Mouse (Mus musculus): Measurements from ENCODE around the gene Cnp.

Cnp gene

DNA sequence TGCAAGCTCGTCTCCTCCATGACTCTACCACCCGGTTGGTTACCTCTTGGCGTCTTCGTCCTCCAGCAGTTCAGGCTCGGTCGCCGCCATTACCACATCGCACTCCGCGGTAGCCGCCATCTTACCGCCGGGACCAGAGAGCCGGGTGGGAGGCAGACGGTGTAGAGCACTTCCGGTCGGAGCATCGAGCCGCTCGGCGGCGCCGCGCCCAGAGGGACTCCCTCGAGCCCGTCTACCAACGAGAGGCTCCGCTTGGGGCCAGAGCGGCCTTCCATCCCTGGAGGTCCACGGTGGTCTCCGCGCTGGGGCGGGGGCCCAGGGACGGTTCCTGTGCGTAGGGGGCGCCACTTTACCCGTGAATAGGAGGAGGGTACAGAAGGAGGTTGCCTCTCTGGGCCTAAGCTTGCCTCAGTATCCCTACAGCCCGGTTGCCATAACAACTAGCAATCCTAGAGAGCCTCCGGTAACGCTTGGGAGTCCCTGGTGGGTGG is 44.8 kb downstream of the Cnp start:
- DNase-seq (ENCODE audit: extremely low spot score, low spot score), result peak; percentile 98

- no peak for DNase-seq (ENCODE audit: extremely low spot score, low spot score)
Measured at GRCm38 (mm10) chr11:100619982-100620381, 45.3 kb downstream of the Cnp start, which contains the start of gene Dnajc7. TSS of gene Dnajc7 (minus strand) at chr11:100620168.

DNA sequence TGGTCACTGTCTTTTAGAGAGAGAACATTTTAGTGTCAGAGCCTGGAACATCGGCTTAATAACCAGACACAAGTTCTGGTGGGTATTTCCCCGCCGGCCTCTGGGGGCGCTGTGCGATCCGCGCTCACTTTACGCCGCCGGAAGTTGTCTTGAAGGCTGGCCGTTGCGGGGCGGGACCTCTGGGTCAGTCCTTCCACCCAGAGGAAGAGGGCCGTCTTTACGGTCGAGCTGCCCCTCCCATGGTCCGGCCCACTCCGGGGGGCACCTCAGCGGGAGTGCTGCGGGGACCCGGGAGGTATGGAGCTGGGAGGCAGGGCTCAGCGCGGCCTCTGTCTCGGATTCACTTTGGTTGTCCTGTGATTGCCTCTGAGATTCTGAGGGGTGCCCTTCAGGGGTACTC is 48.0 kb downstream of the Cnp start:
- DNase-seq (ENCODE audit: extremely low spot score, low spot score), result peak; percentile 96

DNA sequence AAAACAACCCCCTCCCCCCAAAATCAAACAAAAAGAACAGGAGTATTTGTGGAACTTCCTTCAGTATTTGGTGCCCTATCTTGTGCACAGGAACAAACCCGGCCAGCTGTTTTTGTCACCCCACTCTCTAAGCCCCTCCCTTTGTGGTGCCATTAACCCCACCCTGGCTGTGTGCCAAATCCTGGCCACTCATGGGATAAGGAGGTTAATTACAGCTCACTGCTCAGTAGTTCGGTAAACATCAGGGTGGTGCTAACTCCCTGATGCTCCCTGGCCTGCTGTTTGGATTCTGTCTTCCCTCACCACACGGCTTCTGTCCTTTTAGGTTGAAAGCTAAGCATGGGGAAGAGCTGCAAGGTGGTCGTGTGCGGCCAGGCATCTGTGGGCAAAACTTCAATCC is 49.2 kb downstream of the Cnp start:
- no peak for DNase-seq (ENCODE audit: extremely low spot score, low spot score)

DNA sequence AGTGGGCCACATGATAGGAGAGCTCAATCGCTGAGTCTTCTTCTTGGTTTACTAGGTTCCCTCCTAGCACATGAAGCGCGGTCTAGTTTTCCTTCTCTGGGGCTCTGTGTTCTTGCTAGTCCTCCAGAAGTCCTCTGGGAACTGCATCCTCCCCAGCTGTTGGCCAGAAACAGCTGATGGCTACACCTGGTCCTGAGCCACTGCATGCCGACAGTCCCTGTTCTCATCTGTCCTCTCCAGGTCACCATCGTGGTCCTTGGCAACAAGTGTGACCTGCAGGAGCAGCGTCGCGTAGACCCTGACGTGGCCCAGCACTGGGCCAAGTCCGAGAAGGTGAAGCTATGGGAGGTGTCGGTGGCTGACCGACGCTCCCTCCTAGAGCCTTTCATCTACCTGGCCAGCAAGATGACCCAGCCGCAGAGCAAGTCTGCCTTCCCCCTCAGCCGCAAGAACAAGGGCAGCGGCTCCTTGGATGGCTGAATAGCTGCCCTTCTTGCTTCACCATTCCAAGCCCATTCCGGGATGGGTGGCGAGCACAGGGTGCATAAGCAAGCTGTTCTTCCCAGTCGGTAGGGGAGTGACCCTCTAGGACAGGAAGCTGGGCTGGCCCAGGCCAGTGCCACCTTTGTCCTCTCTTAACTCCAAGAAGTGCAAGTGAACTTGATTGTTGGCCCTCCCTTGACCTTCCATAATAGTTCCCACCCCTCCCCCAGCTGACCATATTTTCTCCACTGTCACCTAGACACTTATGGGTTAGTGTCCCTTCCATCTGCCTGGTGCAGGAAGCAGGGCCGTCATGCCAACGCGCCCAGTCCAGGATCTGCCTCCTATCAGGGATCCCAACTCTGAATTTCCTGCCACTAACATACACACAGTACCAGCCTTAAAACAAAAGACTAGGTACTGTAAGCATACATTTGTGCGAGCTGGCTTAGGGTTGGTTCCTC is 51.3 kb downstream of the Cnp start:
- no peak for DNase-seq (ENCODE audit: extremely low spot score, low spot score)

- DNase-seq (ENCODE audit: extremely low spot score, low spot score), result peak; percentile 59
Measured at GRCm38 (mm10) chr11:100626701-100627195, 52.0 kb downstream of the Cnp start.

GRCm38 (mm10) chr11:100628056-100628455 is 53.4 kb downstream of the Cnp start:
- no peak for DNase-seq (ENCODE audit: extremely low spot score, low spot score)

DNA sequence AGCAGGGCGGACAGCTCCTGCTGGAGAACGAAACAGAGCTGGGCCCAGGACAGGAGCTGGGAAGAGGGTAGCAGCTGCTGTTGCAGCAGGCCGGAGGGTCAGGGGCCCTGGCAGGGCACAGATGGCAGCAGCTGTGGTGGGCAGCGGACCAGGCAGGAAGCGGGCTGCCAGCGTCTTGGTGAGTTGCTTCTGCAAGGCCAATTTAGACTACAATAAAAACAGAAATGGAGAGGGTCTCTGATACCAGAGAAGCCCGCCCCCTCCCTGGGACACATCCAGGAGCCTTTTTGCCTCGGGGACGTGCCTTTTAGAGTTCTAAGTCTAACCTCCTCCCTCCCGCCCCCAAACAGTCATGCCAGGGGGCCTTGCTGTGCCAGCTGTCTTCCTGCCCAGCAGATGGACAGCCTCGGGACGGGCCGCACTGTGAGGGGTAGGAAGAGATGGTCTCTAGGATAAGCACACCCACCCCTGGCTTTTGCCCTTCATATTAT is 54.2 kb downstream of the Cnp start:
- DNase-seq (ENCODE audit: extremely low spot score, low spot score), result no peak

DNA sequence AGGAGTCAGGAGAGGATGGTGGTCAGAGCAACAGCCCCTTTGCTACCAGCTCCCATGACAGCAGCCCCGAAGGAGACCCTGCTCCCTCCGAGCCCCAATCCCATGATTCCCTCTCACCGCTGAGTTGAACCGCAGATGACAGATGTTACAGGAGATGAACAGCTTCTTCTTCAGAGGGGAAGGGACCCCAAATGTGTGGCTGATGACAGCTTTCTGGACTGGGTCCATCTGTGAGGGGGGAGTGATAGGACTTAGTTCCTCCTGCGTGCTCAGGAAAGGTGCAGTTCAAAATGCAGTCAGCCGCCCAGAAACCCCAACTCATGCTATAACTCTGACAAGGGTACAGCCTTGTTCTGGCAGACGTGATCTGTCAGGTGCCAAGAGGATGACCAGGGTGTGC is 59.8 kb downstream of the Cnp start:
- DNase-seq (ENCODE audit: extremely low spot score, low spot score), result no peak

DNA sequence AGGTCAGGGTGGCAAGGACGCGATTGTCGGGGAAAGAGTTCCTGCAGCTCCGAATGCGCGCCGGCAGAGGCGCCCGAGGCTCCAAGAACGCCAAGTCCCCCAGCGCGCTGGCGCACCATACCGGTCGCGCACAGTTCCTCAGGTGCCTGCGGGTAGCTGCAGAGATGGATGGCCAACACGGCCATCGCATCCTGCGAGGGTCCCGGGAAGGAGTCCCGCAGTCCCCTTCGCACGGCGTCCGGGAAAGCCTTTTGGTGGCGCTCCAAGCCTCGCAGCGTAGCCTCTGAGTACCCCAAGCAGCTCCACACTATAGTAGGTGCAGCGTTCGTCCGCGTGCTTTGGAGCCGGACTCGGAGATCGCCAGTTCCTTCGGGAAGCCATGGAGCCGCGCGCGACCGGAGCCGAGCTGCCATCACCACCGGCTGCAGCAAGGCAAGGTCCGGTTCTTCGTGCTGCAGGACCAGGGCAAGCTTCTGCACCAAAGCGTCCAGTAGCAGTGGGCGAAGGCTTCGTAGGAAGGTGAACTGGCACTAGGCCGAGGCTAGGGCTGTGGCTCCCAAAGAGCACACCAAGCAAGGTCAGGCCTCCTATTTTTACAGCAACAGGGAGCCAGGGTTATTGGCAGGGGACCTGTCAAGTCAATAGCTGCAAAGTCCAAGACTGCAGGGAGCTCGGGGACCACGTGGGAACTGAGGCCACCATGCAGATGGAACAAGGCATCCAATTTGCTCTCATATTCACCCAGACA is 65.6 kb downstream of the Cnp start:
- peak; percentile 56 for DNase-seq (ENCODE audit: extremely low spot score, low spot score)

Measured in neural tube, embryonic 10.5 days (tissue).